Mouse (Mus musculus) thymus, postnatal 36 days (tissue): ENCODE measurements at regions not wholly inside any gene's neighbourhood (a gene's known extent, or its start where the extent isn't known, plus 50 kb on each side); places are given as distances from the start of the nearest gene placed in this dataset.
A peak's percentile ranks its signal among the peaks of the same experiment; 100 is the strongest.
"Not testable (repeated sequence)": the region's sequence is repeated elsewhere in the genome, so short reads cannot be mapped to it uniquely, and the experiment has no call there.

Experiments used
- DNase-seq, 2 experiments: peaks; one replicate each; pipeline ENCODE4 v3.0.0; 2022; ENCODE audit warnings: mixed read lengths in 2 of 2

- no peak for DNase-seq
Measured at GRCm38 (mm10) chr8:113916649-113917048, 68.1 kb upstream of the Adamts18 start.

GRCm38 (mm10) chr8:113917197-113917596 is 68.7 kb upstream of the Adamts18 start:
- DNase-seq = no peak

GRCm38 (mm10) chr8:113920306-113920705 is 71.8 kb upstream of the Adamts18 start:
- DNase-seq = no peak

GRCm38 (mm10) chr8:113923381-113923780 is 74.8 kb upstream of the Adamts18 start:
- no peak for DNase-seq

GRCm38 (mm10) chr8:113953721-113954120 is 105.2 kb upstream of the Adamts18 start:
- DNase-seq = no peak

GRCm38 (mm10) chr8:113956439-113957043 is 108.0 kb upstream of the Adamts18 start:
- no peak for DNase-seq

- DNase-seq = no peak
Measured at GRCm38 (mm10) chr8:113957821-113958220, 109.3 kb upstream of the Adamts18 start.

GRCm38 (mm10) chr8:113975810-113976209 is 127.3 kb upstream of the Adamts18 start:
- no peak for DNase-seq

- DNase-seq = no peak
Measured at GRCm38 (mm10) chr8:113976626-113977025, 128.1 kb upstream of the Adamts18 start.

GRCm38 (mm10) chr8:113977072-113977471 is 128.5 kb upstream of the Adamts18 start:
- no peak for DNase-seq

- DNase-seq = no peak
Measured at GRCm38 (mm10) chr8:113978946-113979345, 130.4 kb upstream of the Adamts18 start.

- DNase-seq = no peak
Measured at GRCm38 (mm10) chr8:113979837-113980236, 131.3 kb upstream of the Adamts18 start.

GRCm38 (mm10) chr8:113981339-113981738 is 132.8 kb upstream of the Adamts18 start:
- no peak for DNase-seq

GRCm38 (mm10) chr8:113984845-113985244 is 136.3 kb upstream of the Adamts18 start:
- peak; percentile 19 for DNase-seq

GRCm38 (mm10) chr8:113985471-113985870 is 136.9 kb upstream of the Adamts18 start:
- DNase-seq = no peak

- DNase-seq = no peak
Measured at GRCm38 (mm10) chr8:113985948-113986347, 137.4 kb upstream of the Adamts18 start.

- no peak for DNase-seq
Measured at GRCm38 (mm10) chr8:113990718-113991117, 142.2 kb upstream of the Adamts18 start.

GRCm38 (mm10) chr8:113998881-113999280 is 134.5 kb upstream of the Nudt7 start:
- DNase-seq = no peak

GRCm38 (mm10) chr8:114001674-114002073 is 131.7 kb upstream of the Nudt7 start:
- DNase-seq = no peak

- no peak for DNase-seq
Measured at GRCm38 (mm10) chr8:114004436-114004835, 128.9 kb upstream of the Nudt7 start.

- DNase-seq = no peak
Measured at GRCm38 (mm10) chr8:114006587-114006986, 126.8 kb upstream of the Nudt7 start.

- no peak for DNase-seq
Measured at GRCm38 (mm10) chr8:114007103-114007502, 126.3 kb upstream of the Nudt7 start.

- no peak for DNase-seq
Measured at GRCm38 (mm10) chr8:114018364-114018763, 115.0 kb upstream of the Nudt7 start.

GRCm38 (mm10) chr8:114030141-114030540 is 103.2 kb upstream of the Nudt7 start:
- DNase-seq = not testable (repeated sequence)

GRCm38 (mm10) chr8:114052426-114052825 is 80.9 kb upstream of the Nudt7 start:
- DNase-seq = no peak
